In the genomic region with DNA sequence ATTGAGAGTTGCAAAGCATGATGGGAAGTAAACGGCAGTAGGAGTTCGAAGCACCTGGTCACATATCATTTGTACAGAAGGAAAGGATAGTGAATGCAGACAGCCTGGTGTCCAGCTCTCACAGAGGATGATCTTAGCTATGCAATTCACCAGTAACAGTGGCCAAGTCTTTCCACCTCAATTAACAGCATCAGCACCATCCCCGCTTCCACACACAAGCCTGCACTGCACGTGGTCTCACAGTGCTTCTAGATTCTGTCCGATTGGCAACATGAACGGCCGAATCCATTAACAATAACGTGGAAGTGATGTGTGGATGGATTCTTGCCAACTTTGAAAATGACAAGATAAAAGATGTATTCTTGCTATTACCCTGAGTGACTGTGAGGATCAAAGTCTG, we compare ENCODE assay signal across 27 mouse cellular contexts. TPM values are rescaled to one million over a fixed set of nuclear protein-coding genes. Genes with fewer than 3 reads are reported as not detected.
A peak's percentile ranks its signal among the peaks of the same experiment; 100 is the strongest.
DNase-seq lines count a peak whose midpoint lies in the region; ATAC-seq and TF ChIP-seq lines count a peak whose summit lies in the region.
"Had no signal": no experiment of that assay in that cellular context is flagged by ENCODE, and none has a peak within 500 bp of the region (broad histone marks: within the 10 kb centered on the region; RNA-seq: fewer than 3 reads in every experiment).

No protein-coding gene starts in this region.

- no peaks in the 10 kb centered on the region for H3K27me3 ChIP-seq in intestine, embryonic 14.5 days (replicated peaks; ENCODE audit: control insufficient read depth, insufficient read depth, low read length)
- no peaks in the 10 kb centered on the region for H3K27me3 ChIP-seq in intestine, embryonic 15.5 days (replicated peaks)
- no peaks in the 10 kb centered on the region for H3K27me3 ChIP-seq in midbrain, postnatal 0 days (ENCODE audit: insufficient read depth, low read length)
- H3K27me3 ChIP-seq in midbrain, embryonic 10.5 days (ENCODE audit: low read depth, poor library complexity, severe bottlenecking): no peaks in the 10 kb centered on the region
- H3K27me3 ChIP-seq: CH12.LX; embryonic facial prominence, embryonic 15.5 days; hindbrain, embryonic 12.5 days had no signal

- no peak overlapping the region for H3K9ac ChIP-seq in intestine, embryonic 14.5 days (ENCODE audit: low read length)
- H3K9ac ChIP-seq in intestine, embryonic 15.5 days: no peak overlapping the region
- no peak overlapping the region for H3K9ac ChIP-seq in midbrain, postnatal 0 days (replicated peaks; ENCODE audit: low read length, poor library complexity, severe bottlenecking)
- H3K9ac ChIP-seq: embryonic facial prominence, embryonic 12.5 days; embryonic facial prominence, embryonic 15.5 days; hindbrain, embryonic 12.5 days had no signal

- TF ChIP-seq CTCF in midbrain, postnatal 0 days (IDR thresholded peaks at IDR 0.05): no peak
- no peak for TF ChIP-seq CTCF in brain, embryonic 14.5 days (IDR thresholded peaks at IDR 0.05; ENCODE audit: borderline replicate concordance, extremely low read depth, insufficient read depth, insufficient read length)

- H3K4me1 ChIP-seq in intestine, embryonic 14.5 days (replicated peaks; ENCODE audit: control insufficient read depth, insufficient read depth, low read length): no peaks in the 10 kb centered on the region
- H3K4me1 ChIP-seq in intestine, embryonic 15.5 days (replicated peaks): no peaks in the 10 kb centered on the region
- H3K4me1 ChIP-seq in midbrain, postnatal 0 days (ENCODE audit: insufficient read depth, low read length): no peaks in the 10 kb centered on the region
- no peaks in the 10 kb centered on the region for H3K4me1 ChIP-seq in midbrain, embryonic 10.5 days
- H3K4me1 ChIP-seq: embryonic facial prominence, embryonic 12.5 days; embryonic facial prominence, embryonic 15.5 days; hindbrain, embryonic 12.5 days had no signal

- no peaks in the 10 kb centered on the region for H3K36me3 ChIP-seq in intestine, embryonic 14.5 days (ENCODE audit: control insufficient read depth, insufficient read depth, low read length)
- no peaks in the 10 kb centered on the region for H3K36me3 ChIP-seq in intestine, embryonic 15.5 days
- H3K36me3 ChIP-seq in midbrain, postnatal 0 days (ENCODE audit: insufficient read depth, low read length): no peaks in the 10 kb centered on the region
- H3K36me3 ChIP-seq in midbrain, embryonic 10.5 days: no peaks in the 10 kb centered on the region
- H3K36me3 ChIP-seq: embryonic facial prominence, embryonic 12.5 days; embryonic facial prominence, embryonic 15.5 days; G1E; hindbrain, embryonic 12.5 days had no signal

- WGBS in intestine, embryonic 14.5 days: 90% methylated on average over 8 of the region's 8 CpGs
- WGBS in intestine, embryonic 15.5 days: 92% methylated on average over 8 of the region's 8 CpGs
- WGBS in midbrain, postnatal 0 days: 72% methylated on average over 8 of the region's 8 CpGs
- WGBS in midbrain, embryonic 10.5 days: 96% methylated on average over 8 of the region's 8 CpGs

- no peak for TF ChIP-seq POLR2A in brain, embryonic 14.5 days (IDR thresholded peaks at IDR 0.05; ENCODE audit: borderline replicate concordance, extremely low read depth, insufficient read depth, insufficient read length, poor library complexity, severe bottlenecking)

- H3K4me3 ChIP-seq in intestine, embryonic 14.5 days (ENCODE audit: low read depth, low read length): no peak overlapping the region
- no peak overlapping the region for H3K4me3 ChIP-seq in intestine, embryonic 15.5 days (replicated peaks)
- H3K4me3 ChIP-seq in midbrain, postnatal 0 days (ENCODE audit: low read depth, low read length): no peak overlapping the region
- no peak overlapping the region for H3K4me3 ChIP-seq in midbrain, embryonic 10.5 days
- H3K4me3 ChIP-seq: embryonic facial prominence, embryonic 12.5 days; embryonic facial prominence, embryonic 15.5 days; gastrocnemius, adult 2 months; hindbrain, embryonic 12.5 days had no signal

- H3K27ac ChIP-seq in intestine, embryonic 14.5 days (ENCODE audit: low read depth): no peak overlapping the region
- H3K27ac ChIP-seq in intestine, embryonic 15.5 days: no peak overlapping the region
- H3K27ac ChIP-seq in midbrain, postnatal 0 days (ENCODE audit: low read depth, low read length): no peak overlapping the region
- H3K27ac ChIP-seq in midbrain, embryonic 10.5 days (replicated peaks): no peak overlapping the region
- H3K27ac ChIP-seq: embryonic facial prominence, embryonic 12.5 days; embryonic facial prominence, embryonic 15.5 days; gastrocnemius, adult 2 months; hindbrain, embryonic 12.5 days had no signal

- no peak for ATAC-seq in cerebellum, adult (ENCODE audit: insufficient number of reproducible peaks, low FRiP score, low TSS enrichment)
- no peak for ATAC-seq in intestine, embryonic 14.5 days (replicated peaks; ENCODE audit: low FRiP score, low TSS enrichment, low read depth)
- no peak for ATAC-seq in intestine, embryonic 15.5 days
- no peak for ATAC-seq in midbrain, postnatal 0 days (ENCODE audit: low FRiP score)
- ATAC-seq: forebrain, embryonic 16.5 days; hindbrain, embryonic 16.5 days; inflammation-experienced regulatory T-cells, adult 6 months had no signal

- H3K4me2 ChIP-seq in intestine, embryonic 14.5 days (ENCODE audit: low read length): no peak overlapping the region
- no peak overlapping the region for H3K4me2 ChIP-seq in intestine, embryonic 15.5 days (replicated peaks)
- no peak overlapping the region for H3K4me2 ChIP-seq in midbrain, postnatal 0 days (ENCODE audit: low read depth, low read length, poor library complexity, severe bottlenecking)
- H3K4me2 ChIP-seq: embryonic facial prominence, embryonic 12.5 days; embryonic facial prominence, embryonic 15.5 days; heart, embryonic 11.5 days; hindbrain, embryonic 12.5 days had no signal

- DNase-seq in cerebellum, postnatal 14 days: peak; percentile 60 to 68
- DNase-seq in intestine, embryonic 14.5 days (ENCODE audit: low spot score): peak; percentile 29
- peak; percentile 52 for DNase-seq in midbrain, postnatal 0 days (ENCODE audit: low spot score)
- no peak for DNase-seq in midbrain, embryonic 10.5 days (ENCODE audit: low spot score)
- peak; percentile 46 for DNase-seq in brain, embryonic 14.5 days (ENCODE audit: low read depth)
- DNase-seq: adrenal gland, adult 2 months; adrenal gland, postnatal 25 days; B cell, adult 2 months; cerebellum, adult 11 months; cerebellum, adult 8-10 months; gastrocnemius, adult 2 months; gastrocnemius, postnatal 14 days; heart, adult 11 months; kidney, adult 11 months had no signal

- H3K9me3 ChIP-seq in intestine, embryonic 14.5 days (ENCODE audit: control insufficient read depth, low read length): no peaks in the 10 kb centered on the region
- H3K9me3 ChIP-seq in intestine, embryonic 15.5 days: no peaks in the 10 kb centered on the region
- H3K9me3 ChIP-seq in midbrain, postnatal 0 days (ENCODE audit: low read length): no peaks in the 10 kb centered on the region
- H3K9me3 ChIP-seq in midbrain, embryonic 10.5 days (replicated peaks): no peaks in the 10 kb centered on the region
- H3K9me3 ChIP-seq: embryonic facial prominence, embryonic 12.5 days; embryonic facial prominence, embryonic 15.5 days; G1E; hindbrain, embryonic 12.5 days had no signal

RNA-seq across cellular contexts. Expression of gene Myocd, which starts 17.9 kb away (rescaled TPM):
- polyA plus RNA-seq in intestine, embryonic 14.5 days (2014; fragmentation: Nextera tagmentation; extraction: Ambion mirVana): 42.5 and 53.5 TPM in 2 replicates
- polyA plus RNA-seq in intestine, embryonic 15.5 days (2015; fragmentation: Nextera tagmentation; extraction: Ambion mirVana): 28.9 and 31.5 TPM in 2 replicates
- total RNA-seq in midbrain, postnatal 0 days (2014; rRNA removed): 0.11 and 0.33 TPM in 2 replicates
- polyA plus RNA-seq in midbrain, postnatal 0 days (2015; fragmentation: Nextera tagmentation; extraction: Ambion mirVana): 0.17 and 0.20 TPM in 2 replicates
- polyA plus RNA-seq in midbrain, embryonic 10.5 days (2016; fragmentation: Nextera tagmentation; extraction: Ambion mirVana): 1.6 and 1.8 TPM in 2 replicates
- 0.10 and 0.40 TPM in 2 replicates for polyA plus RNA-seq in brain, embryonic 14.5 days (2012; rRNA removed)
- total RNA-seq: CH12.LX; common myeloid progenitor, adult 5-6 weeks; hematopoietic stem cell, adult 5-6 weeks had no signal
- polyA plus RNA-seq: G1E had no signal

Comparison
In these comparisons a context has a peak if more than half of its experiments do, and no peak if none do; other contexts are left out.
1. RNA of gene Myocd, which starts 17.9 kb away (polyA plus RNA-seq): 42.5 to 53.5 TPM in intestine, embryonic 14.5 days and 28.9 to 31.5 TPM in intestine, embryonic 15.5 days; 1.6 to 1.8 TPM in midbrain, embryonic 10.5 days, 0.10 to 0.40 TPM in brain, embryonic 14.5 days and 0.17 to 0.20 TPM in midbrain, postnatal 0 days; every median in the first group is over 10 times any median in the second.